Mouse (Mus musculus) heart, adult 9 months (tissue): Measurements from ENCODE around the gene Tagln2.
A peak's percentile ranks its signal among the peaks of the same experiment; 100 is the strongest.

Experiments used
- DNase-seq, 2 experiments: peaks; one replicate each; pipeline ENCODE4 v3.0.0; 2022; ENCODE audit warnings: low spot score in 2 of 2

Tagln2 gene

GRCm38 (mm10) chr1:172499765-172500441, at the start of gene Tagln2:
Gene Tagln2 (plus strand): TSS chr1:172500047.
- DNase-seq = peak; percentile 93 to 94

- DNase-seq = no peak
These were observed 49.6 kb upstream of the Tagln2 start for GRCm38 (mm10) chr1:172450226-172450625.

DNA sequence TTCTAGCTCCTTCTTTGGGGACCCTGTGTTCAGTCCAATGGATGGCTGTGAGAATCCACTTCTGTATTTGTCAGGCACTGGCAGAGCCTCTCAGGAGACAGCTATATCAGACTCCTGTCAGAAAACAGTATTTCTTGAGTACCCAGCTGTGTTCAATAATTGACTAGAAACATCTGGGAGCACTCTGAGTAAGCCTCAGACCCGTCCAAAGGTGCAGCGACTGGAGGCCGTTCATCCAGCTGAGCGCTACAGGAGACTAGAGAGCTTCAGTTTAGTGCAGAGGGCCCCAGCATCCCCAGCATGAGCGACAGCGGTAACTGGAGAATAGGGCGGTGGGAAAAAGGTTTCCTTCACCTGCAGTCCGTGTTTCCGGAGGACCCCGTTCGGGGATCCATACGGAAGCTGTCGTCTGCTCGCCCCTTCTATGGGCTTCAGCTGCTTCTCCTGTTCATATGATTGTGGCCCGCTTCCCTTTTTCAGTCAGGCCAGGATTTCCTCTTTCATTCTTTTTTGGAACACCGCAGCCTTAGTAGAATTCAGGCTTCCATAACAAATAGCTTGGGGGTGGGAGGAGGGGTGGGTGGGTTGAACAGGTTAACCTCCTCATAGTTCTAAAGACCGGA, 48.9 kb upstream of the Tagln2 start:
- DNase-seq = no peak

DNA sequence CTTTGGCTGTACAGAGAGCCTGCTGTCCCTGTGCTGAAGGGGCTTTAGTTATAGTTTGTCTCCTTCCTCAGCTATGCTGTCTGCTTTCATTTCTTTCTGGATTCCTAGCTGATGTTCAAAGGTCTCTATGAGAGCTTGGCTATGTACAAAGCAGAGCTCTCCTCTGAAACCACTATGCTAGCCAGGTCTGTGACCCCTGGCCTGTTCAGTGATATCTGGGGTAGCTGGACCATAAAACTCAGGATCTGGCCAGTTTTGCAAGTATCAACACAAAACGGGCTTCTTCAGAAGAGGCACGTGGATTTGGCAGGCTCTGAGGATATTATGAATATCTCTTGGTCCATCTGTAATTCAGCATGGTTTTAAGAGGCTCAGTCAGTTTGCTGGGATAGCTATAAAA, 46.9 kb upstream of the Tagln2 start:
- no peak for DNase-seq

DNA sequence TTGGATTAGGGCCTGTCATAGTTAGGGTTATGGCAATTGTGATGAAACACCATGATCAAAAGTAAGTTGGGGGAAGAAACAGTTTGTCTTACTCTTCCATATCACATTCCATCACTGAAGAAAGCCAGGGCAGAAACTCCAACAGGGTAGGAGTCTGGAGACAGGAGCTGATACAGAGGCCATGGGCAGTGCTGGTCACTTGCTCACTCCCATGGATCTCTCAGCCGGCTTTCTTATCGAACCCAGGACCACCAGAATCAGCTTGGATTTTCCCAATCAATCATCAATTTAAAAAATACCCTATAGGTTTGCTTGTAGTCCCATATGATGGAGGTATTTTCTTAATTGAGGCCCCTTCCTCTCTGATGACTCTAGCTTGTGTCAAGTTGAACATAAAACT, 46.0 kb upstream of the Tagln2 start:
- DNase-seq = no peak

- no peak for DNase-seq
These were observed 44.4 kb upstream of the Tagln2 start for GRCm38 (mm10) chr1:172455416-172455815.

DNA sequence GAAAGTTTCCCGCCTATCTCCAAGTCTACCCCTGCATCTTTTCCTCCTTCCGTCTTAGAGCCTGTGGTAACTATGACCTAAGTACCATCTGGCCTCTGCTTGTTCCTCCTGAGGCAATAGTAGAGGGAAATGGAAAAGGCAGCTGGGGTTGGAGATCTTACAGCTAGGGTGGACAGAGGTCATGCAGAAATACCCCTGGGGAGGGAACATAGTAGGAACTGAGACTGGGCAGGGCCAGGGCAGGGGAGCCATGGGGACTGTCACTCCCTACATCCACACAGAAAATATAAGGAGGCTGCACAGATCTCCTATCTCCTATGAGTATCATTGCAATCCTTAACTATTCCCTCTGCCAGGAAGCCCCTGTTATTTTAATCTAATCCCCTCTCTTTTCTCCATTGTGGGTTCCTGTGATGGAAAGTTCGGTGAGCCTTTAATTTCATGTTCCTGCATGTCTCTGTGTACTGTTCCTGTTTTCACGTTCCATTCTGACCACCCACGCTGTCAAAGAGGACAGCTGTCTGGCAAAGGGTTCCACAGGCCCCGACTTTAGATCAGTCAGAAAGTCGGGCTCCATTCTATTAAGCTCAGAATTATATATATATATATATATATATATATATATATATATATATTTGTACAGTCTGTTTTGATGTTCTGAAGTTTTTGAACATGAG, 43.7 kb upstream of the Tagln2 start:
- peak; percentile 49 to 80 for DNase-seq

- DNase-seq = no peak
These were observed 42.7 kb upstream of the Tagln2 start for GRCm38 (mm10) chr1:172457196-172457595.

DNA sequence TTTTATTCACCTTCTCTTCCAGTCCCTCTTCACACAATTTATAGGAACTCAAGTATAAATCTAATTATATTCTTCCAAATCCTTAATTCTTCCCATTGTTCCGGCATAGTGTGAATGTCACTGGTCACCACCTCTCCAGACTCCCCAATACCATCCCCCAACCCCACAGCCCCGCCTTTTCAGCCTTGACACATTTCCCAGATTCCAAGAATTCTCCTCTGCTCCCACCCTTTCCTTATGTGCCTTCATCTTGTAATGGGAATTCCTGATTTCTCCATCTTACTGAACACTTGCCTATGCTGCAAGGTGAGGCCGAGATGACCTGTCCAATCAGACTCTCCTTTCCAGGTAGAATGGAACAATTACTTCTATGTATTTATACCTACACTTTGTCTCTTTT, 41.8 kb upstream of the Tagln2 start:
- DNase-seq = no peak

GRCm38 (mm10) chr1:172461602-172462001, 38.2 kb upstream of the Tagln2 start:
- no peak for DNase-seq

GRCm38 (mm10) chr1:172462534-172462933, 37.3 kb upstream of the Tagln2 start:
- DNase-seq = no peak

GRCm38 (mm10) chr1:172463387-172464333, 36.2 kb upstream of the Tagln2 start:
- DNase-seq = no peak

GRCm38 (mm10) chr1:172468301-172468877, 31.5 kb upstream of the Tagln2 start:
- no peak for DNase-seq

GRCm38 (mm10) chr1:172469373-172469772, 30.5 kb upstream of the Tagln2 start:
- no peak for DNase-seq

DNA sequence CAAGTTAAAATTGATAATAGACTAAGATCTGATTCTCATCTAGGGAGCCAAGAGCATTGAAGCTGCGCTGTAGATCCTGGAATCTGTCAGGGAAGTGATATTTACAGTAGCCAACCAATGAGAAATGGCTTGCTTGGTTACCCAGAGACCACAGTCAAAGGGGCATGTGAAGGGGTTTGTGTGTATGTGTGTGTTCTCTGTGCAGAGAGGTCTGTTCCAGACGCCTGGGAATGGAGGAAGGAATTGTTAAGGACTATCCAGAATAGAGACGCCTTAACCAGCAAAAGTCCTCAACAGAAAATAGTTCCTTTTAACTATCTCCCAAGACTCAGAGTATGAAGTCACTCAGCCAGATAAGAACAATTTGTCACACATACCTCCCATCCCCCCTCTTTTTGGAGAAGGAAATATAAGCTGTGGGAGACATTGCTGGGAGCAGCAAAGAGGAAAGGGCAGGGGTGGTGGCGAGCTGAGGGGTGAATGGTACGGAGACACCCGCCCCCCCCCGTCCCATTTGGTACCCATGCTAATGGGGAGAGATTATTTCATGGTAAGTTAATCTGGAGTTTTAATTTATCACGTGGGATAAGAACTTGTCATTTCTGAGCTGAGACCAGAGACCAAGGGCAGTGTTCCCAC, 29.9 kb upstream of the Tagln2 start:
- no peak for DNase-seq

DNA sequence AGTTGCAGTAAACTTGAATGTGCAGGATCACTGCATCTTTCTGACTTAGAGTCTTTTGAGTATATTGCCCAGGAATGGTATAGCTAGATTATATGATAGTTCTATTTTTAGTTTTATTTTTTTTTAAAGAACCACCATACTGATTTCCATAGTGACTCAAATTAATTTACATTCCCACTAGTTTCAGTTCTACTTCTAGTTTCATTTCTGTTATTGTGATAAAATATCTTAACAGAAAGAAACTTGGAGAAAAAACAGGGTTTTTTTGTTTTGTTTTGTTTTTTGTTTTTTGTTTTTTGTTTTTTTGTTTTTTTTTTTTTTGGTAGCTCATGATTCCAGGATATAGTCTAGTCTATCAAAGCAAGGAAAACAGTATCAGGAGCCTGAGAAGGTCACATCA, 26.9 kb upstream of the Tagln2 start:
- DNase-seq = no peak

DNA sequence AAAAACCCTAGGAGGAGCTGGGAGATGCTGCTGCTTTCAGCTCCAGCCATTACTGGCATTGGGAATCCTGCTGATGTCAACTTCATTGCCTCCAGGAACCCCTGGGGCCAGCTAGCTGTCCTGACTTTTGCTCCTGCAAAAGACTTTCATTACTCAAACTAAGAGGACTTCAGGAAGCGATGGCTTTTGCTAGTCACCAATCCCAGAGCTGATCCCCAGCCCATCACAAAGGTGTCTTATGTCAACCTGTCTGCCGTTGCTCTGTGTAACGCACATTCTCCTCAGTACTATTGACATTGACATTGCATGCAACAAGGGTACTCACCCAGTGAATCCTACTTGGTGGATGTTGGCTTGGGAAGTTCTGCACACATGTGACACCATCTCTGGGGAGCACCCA, 25.7 kb upstream of the Tagln2 start:
- no peak for DNase-seq

DNA sequence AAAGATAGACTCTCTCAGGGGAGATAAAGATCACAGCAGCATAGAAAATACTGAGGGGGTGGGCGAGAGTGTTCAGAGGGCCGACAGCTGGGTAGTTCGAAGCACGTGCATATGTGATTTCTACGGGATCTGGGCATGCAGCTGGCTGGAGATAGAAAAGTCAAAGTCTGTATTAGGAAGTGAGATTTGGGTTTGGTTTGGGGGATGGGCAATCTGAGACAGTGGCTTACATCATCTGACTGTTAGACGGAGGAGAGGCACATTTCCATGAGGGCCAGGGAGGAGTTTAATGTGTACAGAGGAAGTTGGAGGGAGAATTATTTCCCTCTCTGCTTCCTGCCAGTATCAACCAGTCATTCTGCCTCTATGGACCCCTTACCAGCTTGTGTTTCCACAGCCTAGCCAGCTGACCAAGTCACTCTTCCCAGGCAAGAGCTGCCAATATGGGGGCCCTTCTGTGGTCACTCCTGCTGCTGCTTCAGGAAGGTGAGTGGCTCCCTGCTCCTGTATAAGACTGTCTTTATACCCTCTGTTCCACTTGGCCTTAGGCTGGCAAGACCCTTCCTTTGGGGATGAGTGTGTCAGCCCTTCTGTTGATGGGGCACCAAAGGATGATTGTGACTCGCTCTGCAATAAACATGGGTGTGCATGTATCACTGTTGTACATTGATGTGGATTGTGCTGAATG, 24.6 kb upstream of the Tagln2 start, which contains the start of gene Slamf9:
Slamf9 (plus strand) TSS at position 305 of the 688 bp plus-strand sequence.
- peak in 1 of 2 experiments; percentile 62 for DNase-seq

DNA sequence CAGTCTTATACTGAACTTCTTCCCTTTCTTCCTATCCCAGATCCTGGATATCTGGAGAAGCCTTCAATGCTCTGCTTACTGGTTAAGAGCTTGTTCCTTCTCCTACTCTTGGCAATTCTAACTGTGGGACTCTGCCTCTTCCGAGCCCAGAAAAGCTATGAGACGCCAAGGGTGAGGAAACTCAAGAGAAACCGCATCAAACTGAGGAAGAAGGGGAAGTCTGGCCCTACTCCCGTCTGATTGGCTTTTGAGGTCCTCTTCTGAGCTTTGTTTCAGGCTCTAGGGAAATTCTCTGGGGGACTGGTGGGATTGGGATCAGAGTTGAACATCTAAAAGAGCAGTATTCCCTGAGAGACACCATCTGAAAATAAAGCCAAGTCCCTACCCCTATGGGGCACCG, 21.8 kb upstream of the Tagln2 start:
- DNase-seq = no peak

GRCm38 (mm10) chr1:172480376-172480775, 19.5 kb upstream of the Tagln2 start:
- no peak for DNase-seq
